Mouse (Mus musculus) heart, embryonic 16.5 days (tissue): ENCODE data around the gene Nmrk2. TPM values are rescaled to one million over a fixed set of nuclear protein-coding genes. Genes with fewer than 3 reads are reported as not detected.
A peak's percentile ranks its signal among the peaks of the same experiment; 100 is the strongest.
"Not testable (repeated sequence)": the region's sequence is repeated elsewhere in the genome, so short reads cannot be mapped to it uniquely, and the experiment has no call there.

ENCODE experiments used
- ATAC-seq: fragments of 200-750 bp; cut with Nextera tagmentation; replicated peaks from 2 replicates; pipeline ENCODE4 v1.8.0; 2017; ENCODE audit warnings: moderate number of reproducible peaks; ENCODE audit not compliant: insufficient read depth, low FRiP score; ENCODE audit errors: extremely low read depth
- H3K27ac ChIP-seq: fragments of 300-500 bp; sonication (generic); 2 replicates; pipeline ENCODE4 v1.5.1; 2014; ENCODE audit warnings: mild to moderate bottlenecking, low read length, control low read depth, moderate library complexity
- H3K27me3 ChIP-seq: fragments of 300-500 bp; sonication (generic); 2 replicates; pipeline ENCODE4 v1.6.1; 2014; ENCODE audit warnings: low read length, mixed read lengths; ENCODE audit not compliant: control insufficient read depth, insufficient read depth
- H3K36me3 ChIP-seq: fragments of 300-500 bp; sonication (generic); 2 replicates; pipeline ENCODE4 v1.6.1; 2014; ENCODE audit not compliant: control insufficient read depth, insufficient read depth
- H3K4me1 ChIP-seq: fragments of 300-500 bp; sonication (generic); 2 replicates; pipeline ENCODE4 v1.6.1; 2014; ENCODE audit warnings: low read length, mixed read lengths; ENCODE audit not compliant: control insufficient read depth, insufficient read depth
- H3K4me2 ChIP-seq: fragments of 300-500 bp; sonication (generic); 2 replicates; pipeline ENCODE4 v1.6.1; 2014; ENCODE audit warnings: low read depth, mild to moderate bottlenecking, control low read depth, low read length
- H3K4me3 ChIP-seq: fragments of 300-500 bp; sonication (generic); 2 replicates; pipeline ENCODE4 v1.5.1; 2014; ENCODE audit warnings: mild to moderate bottlenecking, control low read depth, low read length
- H3K9ac ChIP-seq: fragments of 300-500 bp; sonication (generic); 2 replicates; pipeline ENCODE4 v1.6.1; 2014; ENCODE audit warnings: low read length, control low read depth
- H3K9me3 ChIP-seq: fragments of 300-500 bp; sonication (generic); replicated peaks from 2 replicates; pipeline ENCODE4 v1.6.1; 2016; ENCODE audit warnings: low read length; ENCODE audit not compliant: control insufficient read depth
- WGBS: fragments of 180-500 bp; shearing (Covaris S2); extraction: QIAGEN DNeasy Blood & Tissue Kit; methylation state at CpG from one replicate; pipeline ENCODE4 v1.1.7; 2014; 5-methylcytosine and 5-hydroxymethylcytosine counted together
- polyA plus RNA-seq: library from polyadenylated mRNA; unstranded; fragments of >200 nt; fragmentation: Nextera tagmentation; extraction: Ambion mirVana; gene quantifications from 2 replicates; pipeline ENCODE4 v1.2.1, GENCODE M21; 2015

The Nmrk2 gene
- polyA plus RNA-seq, 1 experiment from 2014 or later = 11.9 TPM

- ATAC-seq = peak; percentile 15
- Histone ChIP-seq H3K4me1 (peaks cover 33% of the 10 kb centered on the region), H3K36me3 (peaks cover 34% of the 10 kb centered on the region), H3K9ac (peak overlapping the region; percentile 55), H3K27me3 (no peaks in the 10 kb centered on the region), H3K27ac (peak overlapping the region; percentile 90), H3K9me3 (no peaks in the 10 kb centered on the region), H3K4me2 (peak overlapping the region; percentile 50), H3K4me3 (peak overlapping the region; percentile 87)
- 4% methylated on average over 13 of the region's 13 CpGs for WGBS
Measured at GRCm38 (mm10) chr10:81175936-81176465, 25.9 kb downstream of the Nmrk2 start.

- peaks cover 33% of the 10 kb centered on the region for H3K4me1 ChIP-seq
- not testable (repeated sequence) for H3K9me3 ChIP-seq, ATAC-seq, H3K27me3 ChIP-seq, H3K9ac ChIP-seq
- peak overlapping the region; percentile 65 for H3K4me2 ChIP-seq
- H3K27ac ChIP-seq = peak overlapping the region; percentile 90
- WGBS = 6% methylated on average over 4 of the region's 4 CpGs
- H3K36me3 ChIP-seq = peaks cover 28% of the 10 kb centered on the region
- H3K4me3 ChIP-seq = peak overlapping the region; percentile 39
Measured at GRCm38 (mm10) chr10:81175345-81175701, 26.5 kb downstream of the Nmrk2 start.

DNA sequence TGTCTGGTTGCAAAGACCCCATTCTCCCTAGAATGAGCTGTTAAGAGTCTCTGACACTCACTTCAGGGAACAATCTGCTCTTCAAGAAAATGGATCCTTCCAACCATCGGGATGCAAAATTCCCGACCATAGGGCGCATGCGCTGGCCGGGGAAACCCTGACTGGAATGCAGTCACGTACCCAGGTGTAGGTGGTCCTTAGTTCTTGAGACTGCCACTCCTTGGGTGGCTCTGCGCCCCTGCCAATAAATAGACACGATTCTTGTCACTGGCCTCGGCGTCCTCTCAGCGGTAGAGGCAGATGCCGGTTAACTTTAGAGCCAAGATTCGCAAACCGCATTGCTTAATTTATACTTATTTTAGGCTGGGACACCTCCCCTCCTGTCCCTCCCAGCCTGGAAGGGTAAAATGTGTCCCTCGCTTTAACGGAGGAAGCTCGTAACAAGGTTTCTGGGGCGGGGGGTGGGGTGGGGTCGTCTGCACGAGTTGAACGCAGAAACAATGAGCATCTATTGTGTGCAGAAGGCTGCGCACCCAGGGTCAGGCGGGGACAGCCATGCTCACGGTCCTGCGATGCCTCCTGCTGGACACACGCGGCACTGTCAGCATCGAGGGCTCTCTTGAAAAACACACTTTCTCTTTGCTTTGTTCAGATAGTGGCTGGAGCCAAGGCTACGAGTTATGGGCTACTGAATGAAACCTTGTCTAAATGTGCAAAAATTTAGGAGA lies 27.1 kb downstream of the Nmrk2 start:
- peak overlapping the region; percentile 65 for H3K4me2 ChIP-seq
- H3K36me3 ChIP-seq = peaks cover 23% of the 10 kb centered on the region
- H3K4me1 ChIP-seq = peaks cover 33% of the 10 kb centered on the region
- H3K9ac ChIP-seq = peak overlapping the region; percentile 59
- H3K27ac ChIP-seq = peak overlapping the region; percentile 56
- H3K4me3 ChIP-seq = peak overlapping the region; percentile 39
- H3K27me3 ChIP-seq = no peaks in the 10 kb centered on the region
- 0 out of 2 replicates have a peak, but pooled peaks have one; percentile 28 for ATAC-seq
- H3K9me3 ChIP-seq = no peaks in the 10 kb centered on the region
- 4% methylated on average over 29 of the region's 29 CpGs for whole genome bisulfite sequencing

DNA sequence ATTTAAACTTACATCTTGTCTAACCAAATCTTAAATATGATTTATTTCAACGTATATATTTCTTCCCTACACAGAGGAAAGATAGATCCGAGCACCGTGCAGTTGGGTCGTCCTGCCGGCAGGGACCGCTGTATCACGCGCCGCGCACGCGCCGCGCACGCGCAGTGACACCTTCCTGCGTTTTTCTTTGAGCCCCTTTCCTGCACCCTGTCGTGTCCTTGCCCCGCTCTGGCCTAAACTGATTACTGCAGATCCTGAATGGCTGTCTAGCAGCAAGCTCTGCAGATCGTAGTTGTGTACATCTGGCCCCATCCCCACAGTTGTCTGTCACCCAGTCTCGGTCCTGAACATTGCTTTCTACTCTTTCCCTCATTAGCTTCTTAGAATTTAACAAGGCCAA lies 28.7 kb downstream of the Nmrk2 start:
- ATAC-seq = no peak; the same call in 1 of the 2 replicates
- Histone ChIP-seq H3K27me3 (no peaks in the 10 kb centered on the region), H3K4me3 (peak overlapping the region; percentile 10; the same call in 1 of the 2 replicates), H3K27ac (peak overlapping the region; percentile 89), H3K9ac (peak overlapping the region; percentile 72), H3K9me3 (no peaks in the 10 kb centered on the region), H3K4me2 (peak overlapping the region; percentile 52), H3K36me3 (peaks cover 7% of the 10 kb centered on the region), H3K4me1 (peaks cover 31% of the 10 kb centered on the region)
- 6% methylated on average over 21 of the region's 21 CpGs for WGBS

DNA sequence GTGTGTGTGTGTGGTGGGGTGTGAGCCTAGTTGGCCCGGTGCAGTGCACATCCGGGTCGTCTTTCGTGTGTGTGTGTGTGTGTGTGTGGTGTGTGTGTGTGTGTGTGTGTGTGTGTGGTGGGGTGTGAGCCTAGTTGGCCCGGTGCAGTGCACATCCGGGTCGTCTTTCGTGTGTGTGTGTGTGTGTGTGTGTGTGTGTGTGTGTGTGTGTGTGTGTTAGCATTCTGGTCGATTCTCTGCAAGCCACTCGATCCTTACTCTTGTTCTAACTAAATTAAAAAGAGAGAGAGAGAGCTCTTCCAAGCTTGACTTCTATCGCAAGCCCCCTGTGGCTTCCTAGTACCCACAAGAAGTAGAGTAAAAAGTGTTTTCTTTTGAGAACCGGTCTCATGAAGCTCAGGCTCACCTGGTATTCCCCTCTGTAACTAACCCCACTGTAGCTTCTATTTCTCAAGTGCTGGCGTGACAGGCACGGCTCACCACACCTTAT lies 32.4 kb downstream of the Nmrk2 start:
- Histone ChIP-seq H3K4me2 (0 out of 2 replicates have a peak overlapping the region, but pooled peaks have one; percentile 4), H3K27ac (peak overlapping the region; percentile 65; the same call in 1 of the 2 replicates), H3K4me1 (peaks cover 23% of the 10 kb centered on the region)
- not testable (repeated sequence) for H3K27me3 ChIP-seq, H3K4me3 ChIP-seq, H3K36me3 ChIP-seq, H3K9ac ChIP-seq, H3K9me3 ChIP-seq, ATAC-seq
- WGBS = 38% methylated on average over 14 of the region's 14 CpGs

DNA sequence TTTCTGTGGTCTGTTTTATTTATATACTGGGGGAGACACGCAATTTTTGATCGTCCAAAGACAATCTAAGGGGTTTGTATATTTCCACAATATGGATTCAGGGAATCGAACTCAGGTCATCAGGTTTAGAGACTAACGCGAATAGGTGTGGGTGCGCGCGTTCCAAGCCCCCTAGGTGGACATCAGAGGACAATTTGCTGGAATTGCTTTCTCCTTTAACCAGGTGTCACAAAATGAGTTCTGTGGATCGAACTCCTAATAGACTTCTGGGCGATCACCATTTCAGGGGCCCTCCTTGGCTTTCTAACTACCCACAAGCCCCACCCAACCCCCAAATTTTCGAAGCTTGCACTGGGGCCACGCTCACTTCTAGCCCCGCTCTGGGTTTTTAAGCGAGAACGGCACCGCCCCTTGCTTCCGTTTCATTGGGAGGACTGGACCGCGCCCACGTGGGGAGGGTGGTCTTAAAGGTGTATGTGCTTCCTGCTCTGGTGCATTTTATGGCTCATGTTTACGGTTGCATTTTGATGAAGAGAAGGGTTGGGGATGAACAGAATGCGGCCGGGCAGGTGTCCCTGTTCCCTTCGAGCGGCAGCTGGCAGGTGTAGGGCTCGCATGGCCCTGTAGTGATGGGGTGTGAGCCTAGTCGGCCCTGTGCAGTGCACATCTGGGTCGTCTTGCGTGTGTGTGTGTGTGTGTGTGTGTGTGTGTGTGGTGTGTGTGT lies 33.2 kb downstream of the Nmrk2 start:
- WGBS = 3% methylated on average over 29 of the region's 29 CpGs

DNA sequence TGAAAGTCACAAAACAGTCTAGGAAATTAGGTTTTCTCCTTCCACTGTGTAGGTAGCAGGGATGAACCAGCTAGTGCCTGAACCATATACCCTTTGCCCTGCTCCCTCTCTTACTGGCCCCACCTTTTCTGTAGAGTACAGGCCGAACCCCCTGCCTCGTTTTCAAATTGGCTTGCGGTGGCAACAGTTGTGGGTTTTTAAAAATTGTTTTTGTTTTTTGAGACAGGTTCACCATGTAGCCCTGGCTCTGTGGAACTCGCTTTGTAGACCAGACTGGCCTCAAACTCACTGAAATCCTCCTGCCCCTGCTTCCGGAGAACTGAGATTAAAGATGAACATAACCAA lies 33.8 kb downstream of the Nmrk2 start:
- Histone ChIP-seq H3K27me3 (no peaks in the 10 kb centered on the region), H3K4me2 (peak overlapping the region; percentile 80), H3K9ac (peak overlapping the region; percentile 56), H3K4me1 (peaks cover 17% of the 10 kb centered on the region), H3K36me3 (peaks cover 5% of the 10 kb centered on the region; the same call in 1 of the 2 replicates), H3K4me3 (peak overlapping the region; percentile 51), H3K9me3 (no peaks in the 10 kb centered on the region), H3K27ac (peak overlapping the region; percentile 79)
- WGBS = 10% methylated on average over 5 of the region's 5 CpGs
- peak; percentile 43 for ATAC-seq

More for the DNA sequence above, 33.2 kb downstream of the Nmrk2 start:
- peak; percentile 51 for ATAC-seq
- H3K4me2 ChIP-seq = peak overlapping the region; percentile 80
- H3K9ac ChIP-seq = peak overlapping the region; percentile 56
- no peaks in the 10 kb centered on the region for H3K27me3 ChIP-seq
- H3K4me3 ChIP-seq = peak overlapping the region; percentile 51
- H3K36me3 ChIP-seq = peaks cover under 1% of the 10 kb centered on the region; the same call in 1 of the 2 replicates
- peaks cover 22% of the 10 kb centered on the region for H3K4me1 ChIP-seq
- no peaks in the 10 kb centered on the region for H3K9me3 ChIP-seq
- peak overlapping the region; percentile 79 for H3K27ac ChIP-seq

DNA sequence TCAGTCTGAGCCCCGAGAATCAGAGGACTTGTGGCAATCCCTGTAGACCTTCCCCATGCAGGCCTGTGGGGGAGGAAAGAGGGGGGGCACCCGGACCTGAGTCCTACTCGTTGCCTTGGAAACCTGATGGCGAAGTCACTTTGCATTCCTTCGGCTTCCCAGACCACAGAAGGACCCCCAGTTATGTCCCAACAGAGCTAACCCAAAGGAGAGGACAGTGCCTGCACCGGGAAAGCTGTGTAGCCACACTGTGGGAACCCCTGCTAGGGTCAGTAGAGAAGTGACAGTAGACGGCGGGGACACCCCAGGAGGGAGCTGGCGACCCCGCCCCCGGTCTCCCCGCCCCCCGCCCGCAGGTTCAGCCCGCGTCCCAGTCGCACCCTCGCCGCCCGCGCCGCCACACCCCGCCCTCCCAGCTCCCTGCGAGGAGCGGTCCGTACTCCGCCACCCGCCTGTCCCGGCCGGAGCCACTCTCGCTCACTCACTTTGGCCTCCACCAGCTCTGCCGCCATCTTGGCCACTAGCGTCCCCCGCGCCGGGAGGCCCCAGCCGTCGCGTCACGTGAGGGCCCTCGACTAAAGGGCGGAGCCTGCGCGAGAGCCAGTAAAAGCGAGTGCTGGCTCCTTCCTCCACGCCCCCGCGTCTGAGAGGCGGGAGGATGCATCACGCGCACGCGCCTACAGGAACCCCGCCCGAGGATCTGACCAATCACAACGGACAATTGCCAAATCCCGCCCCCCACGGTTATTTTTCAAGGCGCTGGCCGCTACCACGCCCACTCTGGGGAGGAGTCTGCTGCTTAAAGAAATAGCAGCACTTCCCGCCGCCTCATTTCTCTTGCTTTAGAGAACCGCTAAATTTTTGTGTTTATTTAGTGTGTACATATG lies 34.4 kb downstream of the Nmrk2 start, which contains the start of gene Pias4:
Gene Pias4, minus strand, starts transcription at position 724 of the 887 bp plus-strand sequence.
- H3K9ac ChIP-seq = peak within 1 kb of the TSS; percentile 92
- ATAC-seq = peak; percentile 90
- under 1% methylated on average over 55 of the region's 64 CpGs for WGBS

More for the DNA sequence above, 34.4 kb downstream of the Nmrk2 start, which contains the start of gene Pias4:
- Histone ChIP-seq H3K4me1 (peaks cover 15% of the 10 kb centered on the region), H3K27me3 (no peaks in the 10 kb centered on the region), H3K4me3 (peak within 1 kb of the TSS; percentile 95), H3K9me3 (no peaks in the 10 kb centered on the region), H3K4me2 (peak within 1 kb of the TSS; percentile 96), H3K27ac (peak within 1 kb of the TSS; percentile 79), H3K36me3 (peaks cover 8% of the 10 kb centered on the region)
